Mouse (Mus musculus): ENCODE measurements around the gene Naa10.

Naa10 gene

GRCm38 (mm10) chrX:73914827-73915703 lies 6.7 kb downstream of the Naa10 start:
- DNase-seq (ENCODE audit: low read depth) = peak; percentile 99

- DNase-seq (ENCODE audit: low read depth) = peak; percentile 67
These were observed 10.2 kb downstream of the Naa10 start for GRCm38 (mm10) chrX:73911588-73911987.

- DNase-seq (ENCODE audit: low read depth) = peak; percentile 57
These were observed 10.6 kb downstream of the Naa10 start for GRCm38 (mm10) chrX:73911156-73911555.

GRCm38 (mm10) chrX:73910451-73910850 lies 11.3 kb downstream of the Naa10 start:
- peak; percentile 20 for DNase-seq (ENCODE audit: low read depth)

- DNase-seq (ENCODE audit: low read depth) = peak; percentile 58
These were observed 11.7 kb downstream of the Naa10 start for GRCm38 (mm10) chrX:73910049-73910448.

GRCm38 (mm10) chrX:73897959-73898358 lies 23.8 kb downstream of the Naa10 start:
- peak; percentile 17 for DNase-seq (ENCODE audit: low read depth)

- peak; percentile 45 for DNase-seq (ENCODE audit: low read depth)
These were observed 26.0 kb downstream of the Naa10 start, which contains the start of gene L1cam for GRCm38 (mm10) chrX:73895719-73896118. Gene L1cam, minus strand, starts transcription at chrX:73896105.

- no peak for DNase-seq (ENCODE audit: low read depth)
These were observed 28.9 kb downstream of the Naa10 start for GRCm38 (mm10) chrX:73892833-73893232.

GRCm38 (mm10) chrX:73891551-73892152 lies 30.1 kb downstream of the Naa10 start, which contains the start of gene Avpr2:
Gene Avpr2, plus strand, starts transcription at chrX:73892102.
- DNase-seq (ENCODE audit: low read depth) = no peak

- no peak for DNase-seq (ENCODE audit: low read depth)
These were observed 40.3 kb downstream of the Naa10 start for GRCm38 (mm10) chrX:73881463-73881862.

GRCm38 (mm10) chrX:73881036-73881427 lies 40.7 kb downstream of the Naa10 start:
- no peak for DNase-seq (ENCODE audit: low read depth)

- peak; percentile 48 for DNase-seq (ENCODE audit: low read depth)
These were observed 41.3 kb downstream of the Naa10 start for GRCm38 (mm10) chrX:73880194-73881035.

- DNase-seq (ENCODE audit: low read depth) = peak; percentile 6
These were observed 44.7 kb downstream of the Naa10 start for GRCm38 (mm10) chrX:73877014-73877413.

- no peak for DNase-seq (ENCODE audit: low read depth)
These were observed 45.9 kb downstream of the Naa10 start for GRCm38 (mm10) chrX:73875881-73876280.

- DNase-seq (ENCODE audit: low read depth) = no peak
These were observed 49.8 kb downstream of the Naa10 start for GRCm38 (mm10) chrX:73871956-73872355.

- no peak for DNase-seq (ENCODE audit: low read depth)
These were observed 50.3 kb downstream of the Naa10 start for GRCm38 (mm10) chrX:73871474-73871873.

GRCm38 (mm10) chrX:73869334-73869733 lies 52.4 kb downstream of the Naa10 start:
- DNase-seq (ENCODE audit: low read depth) = peak; percentile 39

- no peak for DNase-seq (ENCODE audit: low read depth)
These were observed 53.9 kb downstream of the Naa10 start for GRCm38 (mm10) chrX:73867852-73868251.

GRCm38 (mm10) chrX:73867256-73867655 lies 54.5 kb downstream of the Naa10 start:
- no peak for DNase-seq (ENCODE audit: low read depth)

Measured in 416B (cell line).